In the genomic region with DNA sequence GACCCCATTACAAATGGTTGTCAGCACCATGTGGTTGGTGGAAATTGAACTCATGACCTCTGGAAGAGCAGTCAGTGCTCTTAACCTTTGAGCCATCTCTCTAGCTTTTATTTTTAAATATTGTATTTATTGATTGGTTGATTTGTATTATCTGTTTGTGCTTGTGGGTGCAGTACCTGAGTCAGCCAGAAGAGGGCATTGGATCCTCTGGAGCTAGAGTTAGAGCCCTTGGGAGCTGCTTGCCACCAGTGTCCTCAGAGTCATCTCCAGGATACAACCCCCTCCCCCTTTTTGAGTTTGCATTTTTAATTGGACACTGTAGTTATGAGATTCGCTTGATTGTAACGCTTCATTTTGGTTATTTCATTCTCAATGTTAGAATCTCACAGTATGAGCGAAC, we compare ENCODE assay signal across 9 mouse cellular contexts. TPM values are rescaled to one million over a fixed set of nuclear protein-coding genes. Genes with fewer than 3 reads are reported as not detected.
DNase-seq lines count a peak whose midpoint lies in the region; ATAC-seq and TF ChIP-seq lines count a peak whose summit lies in the region.
"Had no signal": no experiment of that assay in that cellular context is flagged by ENCODE, and none has a peak within 500 bp of the region (broad histone marks: within the 10 kb centered on the region; RNA-seq: fewer than 3 reads in every experiment).

No protein-coding gene starts in this region.

- H3K27ac ChIP-seq in forebrain, postnatal 0 days (ENCODE audit: low read depth, low read length) = no peak overlapping the region
- no peak overlapping the region for H3K27ac ChIP-seq in forebrain, embryonic 12.5 days
- no peak overlapping the region for H3K27ac ChIP-seq in liver, embryonic 11.5 days (ENCODE audit: low read depth, low read length)
- H3K27ac ChIP-seq in MEL (ENCODE audit: control insufficient read depth, low read depth, low read length) = no peak overlapping the region
- H3K27ac ChIP-seq in midbrain, postnatal 0 days (ENCODE audit: low read depth, low read length) = no peak overlapping the region
- H3K27ac ChIP-seq: limb, embryonic 12.5 days had no signal

- TF ChIP-seq CTCF in forebrain, postnatal 0 days (IDR thresholded peaks at IDR 0.05; ENCODE audit: low read depth) = peak; percentile 68
- TF ChIP-seq CTCF in MEL (IDR thresholded peaks at IDR 0.05 in 2 of 3, conservative IDR thresholded peaks at IDR 0.05 in 1 of 3; ENCODE audit: control insufficient read depth in 1 of 3, insufficient read depth in 1 of 3, low read depth in 2 of 3, low read length in 3 of 3, poor library complexity in 1 of 3, severe bottlenecking in 1 of 3) = peak; percentile 68 to 76 (median 73)
- peak; percentile 72 for TF ChIP-seq CTCF in midbrain, postnatal 0 days (IDR thresholded peaks at IDR 0.05)

- H3K9ac ChIP-seq in forebrain, postnatal 0 days = no peak overlapping the region
- H3K9ac ChIP-seq in forebrain, embryonic 12.5 days = no peak overlapping the region
- no peak overlapping the region for H3K9ac ChIP-seq in liver, embryonic 11.5 days (ENCODE audit: low read depth, low read length)
- H3K9ac ChIP-seq in MEL (ENCODE audit: control insufficient read depth, low read depth, low read length, poor library complexity, severe bottlenecking) = no peak overlapping the region
- no peak overlapping the region for H3K9ac ChIP-seq in midbrain, postnatal 0 days (replicated peaks; ENCODE audit: low read length, poor library complexity, severe bottlenecking)
- H3K9ac ChIP-seq: limb, embryonic 12.5 days had no signal

- no peak for ATAC-seq in forebrain, postnatal 0 days
- ATAC-seq in forebrain, embryonic 12.5 days (ENCODE audit: low FRiP score) = no peak
- ATAC-seq in liver, embryonic 11.5 days (replicated peaks; ENCODE audit: low FRiP score) = no peak
- ATAC-seq in midbrain, postnatal 0 days (ENCODE audit: low FRiP score) = no peak

- TF ChIP-seq RAD21 in MEL (IDR thresholded peaks at IDR 0.05; ENCODE audit: low read depth, low read length) = peak; percentile 60

- H3K9me3 ChIP-seq in forebrain, postnatal 0 days (ENCODE audit: low read length) = no peaks in the 10 kb centered on the region
- H3K9me3 ChIP-seq in forebrain, embryonic 12.5 days = no peaks in the 10 kb centered on the region
- no peaks in the 10 kb centered on the region for H3K9me3 ChIP-seq in liver, embryonic 11.5 days (ENCODE audit: control insufficient read depth, low read length)
- H3K9me3 ChIP-seq in MEL (replicated peaks; ENCODE audit: insufficient read depth, low read length) = no peaks in the 10 kb centered on the region
- no peaks in the 10 kb centered on the region for H3K9me3 ChIP-seq in midbrain, postnatal 0 days (ENCODE audit: low read length)
- H3K9me3 ChIP-seq: limb, embryonic 12.5 days had no signal

- H3K36me3 ChIP-seq in forebrain, postnatal 0 days (ENCODE audit: insufficient read depth) = no peaks in the 10 kb centered on the region
- no peaks in the 10 kb centered on the region for H3K36me3 ChIP-seq in forebrain, embryonic 12.5 days (replicated peaks)
- no peaks in the 10 kb centered on the region for H3K36me3 ChIP-seq in liver, embryonic 11.5 days (ENCODE audit: control insufficient read depth, insufficient read depth, low read length)
- H3K36me3 ChIP-seq in MEL (ENCODE audit: control insufficient read depth in 1 of 2, insufficient read depth in 2 of 2, low read length in 2 of 2) = no peaks in the 10 kb centered on the region
- H3K36me3 ChIP-seq in midbrain, postnatal 0 days (ENCODE audit: insufficient read depth, low read length) = no peaks in the 10 kb centered on the region
- H3K36me3 ChIP-seq: limb, embryonic 12.5 days had no signal

- no peak for TF ChIP-seq EP300 in MEL (IDR thresholded peaks at IDR 0.05; ENCODE audit: low read depth in 1 of 2, low read length in 2 of 2)

- no peaks in the 10 kb centered on the region for H3K79me2 ChIP-seq in MEL (ENCODE audit: control insufficient read depth, insufficient read depth, low read length, poor library complexity)

- peak; percentile 51 for DNase-seq in forebrain, postnatal 0 days
- DNase-seq in liver (peak; percentile 62), MEL (ENCODE audit: low read depth, low spot score) (peak; percentile 78)
- DNase-seq in liver, embryonic 11.5 days (ENCODE audit: low spot score) = no peak
- peak; percentile 31 for DNase-seq in forelimb bud, embryonic 11.5 days (ENCODE audit: low read depth, low spot score)
- DNase-seq in midbrain, postnatal 0 days (ENCODE audit: low spot score) = peak; percentile 18
- DNase-seq in Muller cell, postnatal 12 days (ENCODE audit: inconsistent ontology term) = no peak

- WGBS in forebrain, postnatal 0 days = 85% methylated on average over 3 of the region's 3 CpGs
- 74% methylated on average over 3 of the region's 3 CpGs for WGBS in forebrain, embryonic 12.5 days
- WGBS in liver, embryonic 11.5 days = 72% methylated on average over 3 of the region's 3 CpGs
- 88% methylated on average over 3 of the region's 3 CpGs for WGBS in midbrain, postnatal 0 days

- H3K4me2 ChIP-seq in forebrain, postnatal 0 days (ENCODE audit: low read depth) = no peak overlapping the region
- no peak overlapping the region for H3K4me2 ChIP-seq in forebrain, embryonic 12.5 days
- no peak overlapping the region for H3K4me2 ChIP-seq in liver, embryonic 11.5 days
- H3K4me2 ChIP-seq in midbrain, postnatal 0 days (ENCODE audit: low read depth, low read length, poor library complexity, severe bottlenecking) = no peak overlapping the region
- H3K4me2 ChIP-seq: limb, embryonic 12.5 days had no signal

- no peak overlapping the region for H3K4me3 ChIP-seq in forebrain, postnatal 0 days (ENCODE audit: low read depth, low read length)
- H3K4me3 ChIP-seq in forebrain, embryonic 12.5 days (replicated peaks) = no peak overlapping the region
- no peak overlapping the region for H3K4me3 ChIP-seq in liver, embryonic 11.5 days (ENCODE audit: low read depth, low read length)
- H3K4me3 ChIP-seq in MEL (ENCODE audit: control insufficient read depth in 1 of 2, insufficient read depth in 1 of 2, low read depth in 2 of 2, low read length in 2 of 2) = no peak overlapping the region
- H3K4me3 ChIP-seq in midbrain, postnatal 0 days (ENCODE audit: low read depth, low read length) = no peak overlapping the region
- H3K4me3 ChIP-seq: limb, embryonic 12.5 days had no signal

- no peak for TF ChIP-seq POLR2A in MEL (IDR thresholded peaks at IDR 0.05; ENCODE audit: control insufficient read depth in 1 of 2, insufficient read depth in 1 of 2, low read depth in 1 of 2, low read length in 2 of 2, poor library complexity in 1 of 2)

- no peaks in the 10 kb centered on the region for H3K4me1 ChIP-seq in forebrain, postnatal 0 days (ENCODE audit: insufficient read depth)
- no peaks in the 10 kb centered on the region for H3K4me1 ChIP-seq in forebrain, embryonic 12.5 days
- H3K4me1 ChIP-seq in liver, embryonic 11.5 days (replicated peaks; ENCODE audit: control insufficient read depth, insufficient read depth, low read length) = no peaks in the 10 kb centered on the region
- H3K4me1 ChIP-seq in MEL (ENCODE audit: control insufficient read depth in 1 of 2, insufficient read depth in 2 of 2, low read length in 2 of 2) = no peaks in the 10 kb centered on the region
- H3K4me1 ChIP-seq in midbrain, postnatal 0 days (ENCODE audit: insufficient read depth, low read length) = no peaks in the 10 kb centered on the region
- H3K4me1 ChIP-seq: limb, embryonic 12.5 days had no signal

- no peaks in the 10 kb centered on the region for H3K27me3 ChIP-seq in forebrain, postnatal 0 days (ENCODE audit: insufficient read depth, low read length)
- no peaks in the 10 kb centered on the region for H3K27me3 ChIP-seq in forebrain, embryonic 12.5 days
- H3K27me3 ChIP-seq in liver, embryonic 11.5 days (replicated peaks; ENCODE audit: control insufficient read depth, insufficient read depth, low read length) = no peaks in the 10 kb centered on the region
- no peaks in the 10 kb centered on the region; a peak in 1 of 4 replicates for H3K27me3 ChIP-seq in MEL (ENCODE audit: control insufficient read depth in 1 of 2, insufficient read depth in 2 of 2, low read length in 2 of 2)
- H3K27me3 ChIP-seq in midbrain, postnatal 0 days (ENCODE audit: insufficient read depth, low read length) = no peaks in the 10 kb centered on the region
- H3K27me3 ChIP-seq: limb, embryonic 12.5 days had no signal

TF ChIP-seq in MEL, 35 proteins besides CTCF, POLR2A, EP300 and RAD21:
- TF ChIP-seq ZC3H11A (IDR thresholded peaks at IDR 0.05; ENCODE audit: low read depth, low read length) (peak; percentile 48), SMC3 (IDR thresholded peaks at IDR 0.05; ENCODE audit: low read depth, low read length) (peak; percentile 76), HCFC1 (IDR thresholded peaks at IDR 0.05; ENCODE audit: low read depth, low read length) (no peak)

RNA-seq across cellular contexts. Expression of a gene that starts 24.4 kb away (rescaled TPM):
- total RNA-seq in forebrain, postnatal 0 days (2014; rRNA removed) = 7.5 and 9.1 TPM in 2 replicates
- polyA plus RNA-seq in forebrain, postnatal 0 days (2015; fragmentation: Nextera tagmentation; extraction: Ambion mirVana) = 4.6 and 8.3 TPM in 2 replicates
- polyA plus RNA-seq in forebrain, embryonic 12.5 days (2016; fragmentation: Nextera tagmentation; extraction: Ambion mirVana) = 9.0 and 10.3 TPM in 2 replicates
- polyA plus RNA-seq in liver, embryonic 11.5 days (2014; fragmentation: Nextera tagmentation; extraction: Ambion mirVana) = 9.0 and 9.1 TPM in 2 replicates
- 8.2 and 9.2 TPM in 2 replicates for total RNA-seq in MEL (2012; rRNA removed)
- polyA plus RNA-seq in MEL (2012; ENCODE audit: insufficient read depth in 1 of 2, insufficient read length in 2 of 2, low read depth in 1 of 2, low replicate concordance in 2 of 2, missing spikeins in 1 of 2) = 1 to 10 TPM in 1 of 2 experiments, not detected in 1; 9.0 TPM
- 11.0 and 12.5 TPM in 2 replicates for total RNA-seq in midbrain, postnatal 0 days (2014; rRNA removed)
- 6.9 and 7.8 TPM in 2 replicates for polyA plus RNA-seq in midbrain, postnatal 0 days (2015; fragmentation: Nextera tagmentation; extraction: Ambion mirVana)

RNA-seq across cellular contexts. Expression of a gene that starts 51.4 kb away (rescaled TPM):
- 120 and 140 TPM in 2 replicates for total RNA-seq in forebrain, postnatal 0 days (2014; rRNA removed)
- 100 and 107 TPM in 2 replicates for polyA plus RNA-seq in forebrain, postnatal 0 days (2015; fragmentation: Nextera tagmentation; extraction: Ambion mirVana)
- polyA plus RNA-seq in forebrain, embryonic 12.5 days (2016; fragmentation: Nextera tagmentation; extraction: Ambion mirVana) = 100 and 102 TPM in 2 replicates
- polyA plus RNA-seq in liver, embryonic 11.5 days (2014; fragmentation: Nextera tagmentation; extraction: Ambion mirVana) = 149 TPM in 2 replicates
- 84.2 and 101 TPM in 2 replicates for total RNA-seq in MEL (2012; rRNA removed)
- 10 to 100 TPM in 1 of 2 experiments, not detected in 1; 81.8 TPM for polyA plus RNA-seq in MEL (2012; ENCODE audit: insufficient read depth in 1 of 2, insufficient read length in 2 of 2, low read depth in 1 of 2, low replicate concordance in 2 of 2, missing spikeins in 1 of 2)
- 120 and 124 TPM in 2 replicates for total RNA-seq in midbrain, postnatal 0 days (2014; rRNA removed)
- 89.5 and 97.4 TPM in 2 replicates for polyA plus RNA-seq in midbrain, postnatal 0 days (2015; fragmentation: Nextera tagmentation; extraction: Ambion mirVana)

Comparison
In these comparisons a context has a peak if more than half of its experiments do, and no peak if none do; other contexts are left out.
1. DNase-seq: peak in forebrain, postnatal 0 days (single experiment), liver (single experiment), MEL (single experiment), forelimb bud, embryonic 11.5 days (single experiment) and midbrain, postnatal 0 days (single experiment); none in liver, embryonic 11.5 days (single experiment) and Muller cell, postnatal 12 days (single experiment).
2. Peak in every context shown above with its lines, with median percentiles within 50 percentile points of each other: CTCF ChIP-seq.